Mouse (Mus musculus) olfactory bulb, adult 2 months (tissue): Measurements from ENCODE around the gene Yaf2.

ENCODE experiments used
- CTCF ChIP-seq: fragments of 200-500 bp; IDR thresholded peaks from 2 replicates; pipeline ENCODE4 v1.5.1; 2012; ENCODE audit warnings: low read depth, mild to moderate bottlenecking, low read length, moderate library complexity; ENCODE audit not compliant: insufficient read depth
- POLR2A ChIP-seq: fragments of 200-500 bp; IDR thresholded peaks from 2 replicates; pipeline ENCODE4 v1.6.1; 2012; ENCODE audit warnings: mild to moderate bottlenecking, low read depth, low read length, moderate library complexity; ENCODE audit not compliant: insufficient read depth

- TF ChIP-seq CTCF, result no peak
- TF ChIP-seq POLR2A, result no peak
Measured at GRCm38 (mm10) chr15:93298197-93298596, 38.5 kb downstream of the Yaf2 start.
